Mouse (Mus musculus) megakaryocyte, embryonic 14.5 days (primary cell): ENCODE measurements around the gene Zfp933.

Experiments used
- FLI1 ChIP-seq: IDR thresholded peaks from 2 replicates; pipeline ENCODE4 v1.6.1; 2012; ENCODE audit warnings: low read length, inconsistent platforms, mixed read lengths
- GATA1 ChIP-seq: IDR thresholded peaks from 3 replicates; pipeline ENCODE4 v1.6.1; 2012; ENCODE audit warnings: mixed read lengths, low read length, inconsistent platforms, borderline replicate concordance

GRCm38 (mm10) chr4:147850776-147851175, 2.6 kb upstream of the Zfp933 start:
- TF ChIP-seq FLI1 (no peak), GATA1 (no peak)
